Mouse (Mus musculus): ENCODE results near the gene Gm39115. TPM values are rescaled to one million over a fixed set of nuclear protein-coding genes. Genes with fewer than 3 reads are reported as not detected.
"Not testable (repeated sequence)": the region's sequence is repeated elsewhere in the genome, so short reads cannot be mapped to it uniquely, and the experiment has no call there.

Gm39115 gene
- total and polyA plus RNA-seq, 3 experiments, result not detected

- 2% methylated on average over 1 of the region's 1 CpGs for WGBS
- intact Hi-C loops (cut with DNase I), result loop anchor here (10.0 kb wide), 1 partner anchor 56 kb away; no protein-coding TSS in a partner anchor
- H3K4me3 ChIP-seq, result no peak overlapping the region
- H3K79me2 ChIP-seq (replicated peaks; ENCODE audit: control insufficient read depth, insufficient read depth, low read length), result no peaks in the 10 kb centered on the region
- no peak for DNase-seq
- no peak overlapping the region for H3K27ac ChIP-seq
- H3K36me3 ChIP-seq (ENCODE audit: control insufficient read depth, insufficient read depth, low read length), result no peaks in the 10 kb centered on the region
- TF ChIP-seq POLR2A (IDR thresholded peaks at IDR 0.05; ENCODE audit: insufficient read depth, low read depth, low read length) (no peak), EP300 (IDR thresholded peaks at IDR 0.05; ENCODE audit: insufficient read depth, low read depth, low read length) (no peak), CTCF (IDR thresholded peaks at IDR 0.05) (no peak)
- no peak overlapping the region for H3K9ac ChIP-seq (ENCODE audit: low read depth, low read length)
- no peaks in the 10 kb centered on the region for H3K27me3 ChIP-seq (ENCODE audit: control insufficient read depth, insufficient read depth, low read length)
- H3K4me1 ChIP-seq (ENCODE audit: control insufficient read depth, insufficient read depth, low read length), result peaks cover 1% of the 10 kb centered on the region; the same call in 1 of the 2 replicates
Observed at GRCm38 (mm10) chr7:142140696-142141095, 4.9 kb upstream of the Gm39115 start.

DNA sequence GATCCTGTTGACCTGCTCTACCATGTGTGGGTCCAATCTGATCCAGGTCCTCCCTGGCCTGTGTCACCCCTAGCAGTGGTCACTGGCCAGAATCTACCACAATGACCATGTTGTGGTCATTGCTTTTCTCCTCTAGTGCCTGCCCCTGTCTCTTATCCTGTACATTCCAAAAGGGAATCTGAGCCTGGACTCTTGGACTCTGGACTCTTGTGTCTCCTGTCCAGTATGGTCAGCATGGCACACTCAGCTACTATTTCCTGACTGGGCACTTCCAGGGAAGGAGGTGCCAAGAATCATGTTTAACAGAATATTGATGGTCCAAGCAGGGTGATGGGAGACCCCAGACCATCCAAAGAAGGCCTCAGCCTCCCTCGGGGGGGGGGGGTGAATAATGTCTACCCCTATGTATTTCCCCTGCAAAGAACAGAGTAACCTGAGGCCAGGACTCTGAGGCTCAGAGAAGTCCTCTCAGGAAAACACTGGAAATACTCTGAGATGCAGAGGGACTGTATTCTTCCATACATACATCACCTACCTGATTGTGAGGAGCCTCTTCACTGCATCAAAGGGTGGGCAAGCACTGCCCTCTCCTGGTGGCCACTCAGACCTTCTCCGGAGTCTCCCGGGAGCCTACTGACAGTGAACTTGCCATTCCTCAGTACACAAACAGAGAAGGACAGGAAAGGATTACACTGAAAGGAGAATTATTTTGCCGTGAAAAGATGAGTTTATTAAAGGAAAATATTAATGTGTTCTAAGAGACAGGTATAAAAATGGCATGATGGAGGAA lies 1.4 kb downstream of the Gm39115 start:
- WGBS, result 41% methylated on average over 4 of the region's 4 CpGs

DNA sequence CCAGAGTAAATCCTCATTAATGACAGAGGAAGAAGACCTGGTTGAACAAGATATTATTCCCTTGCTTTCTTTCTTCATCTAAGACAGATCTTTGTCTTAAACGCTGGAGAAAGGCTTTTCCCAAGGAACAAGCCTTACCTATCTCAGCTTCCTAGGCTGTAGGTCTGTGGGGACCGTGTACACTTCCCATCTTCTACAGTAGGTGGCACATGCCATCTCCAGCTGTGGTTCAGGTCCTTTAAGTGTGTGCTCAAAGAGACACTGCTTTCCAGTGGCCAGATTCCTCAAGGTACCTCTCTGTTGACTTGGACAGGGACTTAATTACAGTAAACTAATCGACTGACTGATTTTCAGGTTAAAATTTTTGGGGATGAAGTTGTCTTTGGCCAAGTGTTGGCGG lies 7.0 kb downstream of the Gm39115 start:
- WGBS, result 60% methylated on average over 4 of the region's 4 CpGs
- DNase-seq, result no peak
- H3K9ac ChIP-seq (ENCODE audit: low read depth, low read length), result no peak overlapping the region
- no peaks in the 10 kb centered on the region for H3K36me3 ChIP-seq (ENCODE audit: control insufficient read depth, insufficient read depth, low read length)
- no peak overlapping the region for H3K4me3 ChIP-seq
- H3K79me2 ChIP-seq (replicated peaks; ENCODE audit: control insufficient read depth, insufficient read depth, low read length), result no peaks in the 10 kb centered on the region
- TF ChIP-seq POLR2A (IDR thresholded peaks at IDR 0.05; ENCODE audit: insufficient read depth, low read depth, low read length) (no peak), CTCF (IDR thresholded peaks at IDR 0.05) (no peak), EP300 (IDR thresholded peaks at IDR 0.05; ENCODE audit: insufficient read depth, low read depth, low read length) (no peak)
- H3K27ac ChIP-seq, result no peak overlapping the region
- H3K27me3 ChIP-seq (ENCODE audit: control insufficient read depth, insufficient read depth, low read length), result no peaks in the 10 kb centered on the region
- H3K4me1 ChIP-seq (ENCODE audit: control insufficient read depth, insufficient read depth, low read length), result no peaks in the 10 kb centered on the region
- intact Hi-C loops (cut with DNase I), result no loop called here

More for the DNA sequence above, 1.4 kb downstream of the Gm39115 start:
- no peaks in the 10 kb centered on the region for H3K79me2 ChIP-seq (replicated peaks; ENCODE audit: control insufficient read depth, insufficient read depth, low read length)
- no peak overlapping the region for H3K27ac ChIP-seq
- DNase-seq, result no peak
- peak; percentile 57 for TF ChIP-seq CTCF (IDR thresholded peaks at IDR 0.05)
- TF ChIP-seq POLR2A (IDR thresholded peaks at IDR 0.05; ENCODE audit: insufficient read depth, low read depth, low read length), result no peak
- no peaks in the 10 kb centered on the region for H3K36me3 ChIP-seq (ENCODE audit: control insufficient read depth, insufficient read depth, low read length)
- H3K4me1 ChIP-seq (ENCODE audit: control insufficient read depth, insufficient read depth, low read length), result no peaks in the 10 kb centered on the region
- intact Hi-C loops (cut with DNase I), result no loop called here
- H3K9ac ChIP-seq (ENCODE audit: low read depth, low read length), result no peak overlapping the region
- no peak overlapping the region for H3K4me3 ChIP-seq
- no peaks in the 10 kb centered on the region for H3K27me3 ChIP-seq (ENCODE audit: control insufficient read depth, insufficient read depth, low read length)

DNA sequence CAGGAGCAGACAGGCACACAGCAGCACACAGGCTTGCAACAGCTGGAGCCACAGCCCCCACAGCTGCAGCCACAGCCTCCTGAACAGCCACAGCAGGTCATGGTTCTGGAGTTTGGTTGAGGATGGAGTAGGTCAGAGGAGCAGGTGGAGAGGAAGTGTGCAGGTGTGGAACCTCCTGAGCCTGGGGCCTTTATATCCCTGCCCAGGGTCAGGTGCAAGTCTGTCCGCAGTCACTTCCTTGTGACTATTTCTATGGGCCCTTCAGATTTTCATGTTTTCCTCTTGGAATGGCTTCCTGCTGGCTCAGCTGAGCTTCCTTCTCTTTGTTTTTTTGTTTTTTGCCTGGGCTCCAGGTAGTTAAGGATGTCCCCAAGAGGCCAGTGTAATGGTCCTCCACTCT lies 15.2 kb downstream of the Gm39115 start, which contains the start of gene Gm45618:
Gene Gm45618, minus strand, starts transcription at position 101 of the 400 bp plus-strand sequence.
- H3K4me3 ChIP-seq; H3K36me3 ChIP-seq (ENCODE audit: control insufficient read depth, insufficient read depth, low read length); H3K4me1 ChIP-seq (ENCODE audit: control insufficient read depth, insufficient read depth, low read length); H3K27ac ChIP-seq; H3K79me2 ChIP-seq (replicated peaks; ENCODE audit: control insufficient read depth, insufficient read depth, low read length); DNase-seq; H3K27me3 ChIP-seq (ENCODE audit: control insufficient read depth, insufficient read depth, low read length); H3K9ac ChIP-seq (ENCODE audit: low read depth, low read length); intact Hi-C loops (cut with DNase I): not testable (repeated sequence)
- 60% methylated on average over 1 of the region's 1 CpGs for WGBS

GRCm38 (mm10) chr7:142119632-142120031 lies 16.2 kb downstream of the Gm39115 start:
- no peaks in the 10 kb centered on the region for H3K79me2 ChIP-seq (replicated peaks; ENCODE audit: control insufficient read depth, insufficient read depth, low read length)
- no peaks in the 10 kb centered on the region for H3K4me1 ChIP-seq (ENCODE audit: control insufficient read depth, insufficient read depth, low read length)
- intact Hi-C loops (cut with DNase I), result no loop called here
- H3K4me3 ChIP-seq, result no peak overlapping the region
- no peaks in the 10 kb centered on the region for H3K27me3 ChIP-seq (ENCODE audit: control insufficient read depth, insufficient read depth, low read length)
- WGBS, result 11% methylated on average over 5 of the region's 5 CpGs
- H3K36me3 ChIP-seq (ENCODE audit: control insufficient read depth, insufficient read depth, low read length), result no peaks in the 10 kb centered on the region
- DNase-seq, result no peak
- TF ChIP-seq EP300 (IDR thresholded peaks at IDR 0.05; ENCODE audit: insufficient read depth, low read depth, low read length) (no peak), CTCF (IDR thresholded peaks at IDR 0.05) (peak; percentile 62), POLR2A (IDR thresholded peaks at IDR 0.05; ENCODE audit: insufficient read depth, low read depth, low read length) (no peak)
- no peak overlapping the region for H3K9ac ChIP-seq (ENCODE audit: low read depth, low read length)
- H3K27ac ChIP-seq, result no peak overlapping the region

DNA sequence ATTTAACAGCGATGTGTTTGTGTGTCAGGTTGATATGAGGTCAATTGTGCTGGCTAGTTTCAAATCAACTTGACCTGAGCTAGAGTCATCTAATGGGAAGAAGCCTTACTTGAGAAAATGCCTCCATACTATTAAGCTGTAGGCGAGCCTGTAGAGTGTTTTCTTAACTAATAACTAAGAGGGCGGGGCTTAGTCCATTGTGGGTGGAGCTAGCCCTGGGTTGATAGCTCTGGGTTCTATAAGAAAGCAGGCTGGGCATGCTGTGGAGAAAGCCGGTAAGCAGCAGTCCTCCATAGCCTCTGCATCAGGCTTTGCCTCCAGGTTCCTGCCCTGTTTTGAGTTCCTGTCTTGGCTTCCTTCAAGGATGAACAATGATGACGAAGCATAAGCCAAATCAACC lies 31.1 kb downstream of the Gm39115 start:
- Histone ChIP-seq H3K9ac (ENCODE audit: low read depth, low read length) (no peak overlapping the region), H3K4me3 (no peak overlapping the region), H3K4me1 (ENCODE audit: control insufficient read depth, insufficient read depth, low read length) (no peaks in the 10 kb centered on the region), H3K79me2 (replicated peaks; ENCODE audit: control insufficient read depth, insufficient read depth, low read length) (no peaks in the 10 kb centered on the region), H3K27ac (no peak overlapping the region), H3K27me3 (ENCODE audit: control insufficient read depth, insufficient read depth, low read length) (no peaks in the 10 kb centered on the region), H3K36me3 (ENCODE audit: control insufficient read depth, insufficient read depth, low read length) (no peaks in the 10 kb centered on the region)
- TF ChIP-seq CTCF (IDR thresholded peaks at IDR 0.05) (no peak), POLR2A (IDR thresholded peaks at IDR 0.05; ENCODE audit: insufficient read depth, low read depth, low read length) (no peak), EP300 (IDR thresholded peaks at IDR 0.05; ENCODE audit: insufficient read depth, low read depth, low read length) (no peak)
- DNase-seq, result no peak
- 51% methylated on average over 5 of the region's 5 CpGs for WGBS
- intact Hi-C loops (cut with DNase I), result no loop called here

All from heart, adult 2 months (tissue).